Mouse (Mus musculus) heart, postnatal 36 days (tissue): Measurements from ENCODE around the gene Cisd1. TPM values are rescaled to one million over a fixed set of nuclear protein-coding genes. Genes with fewer than 3 reads are reported as not detected.
"Not testable (repeated sequence)": the region's sequence is repeated elsewhere in the genome, so short reads cannot be mapped to it uniquely, and the experiment has no call there.

ENCODE experiments used
- DNase-seq, 2 experiments: peaks; one replicate each; pipeline ENCODE4 v3.0.0; 2021 to 2022
- intact Hi-C: fragments of 180-260 bp; cut with DNase I; formaldehyde crosslinking; loops from one replicate; pipeline ENCODE4 v1.15.1; 2025
- total RNA-seq, 2 experiments: library from RNA; stranded (reverse); gene quantifications; 2 replicates each; pipeline ENCODE4 v1.2.3; 2021

The Cisd1 gene
- total RNA-seq: 100 to 1,000 TPM; 313 to 328 TPM

GRCm38 (mm10) chr10:71344579-71345143 is at the start of gene Cisd1:
Gene Cisd1 (minus strand): TSS chr10:71344954.
- DNase-seq: peak; percentile 92 to 95
- intact Hi-C loops: loop anchor here (5.0 kb wide), 1 partner anchor 107 kb away; the partner anchor contains the start of gene Tfam

- intact Hi-C loops: no loop called here
Measured at GRCm38 (mm10) chr10:71389311-71389710, 44.6 kb upstream of the Cisd1 start.

GRCm38 (mm10) chr10:71384159-71385044 is 39.6 kb upstream of the Cisd1 start:
- intact Hi-C loops: no loop called here
- DNase-seq: no peak

More at GRCm38 (mm10) chr10:71389311-71389710, 44.6 kb upstream of the Cisd1 start:
- no peak for DNase-seq

- intact Hi-C loops, DNase-seq: not testable (repeated sequence)
Measured at GRCm38 (mm10) chr10:71383552-71383924, 38.8 kb upstream of the Cisd1 start.

GRCm38 (mm10) chr10:71382858-71383551 is 38.3 kb upstream of the Cisd1 start:
- DNase-seq: no peak
- intact Hi-C loops: no loop called here

GRCm38 (mm10) chr10:71382109-71382508 is 37.4 kb upstream of the Cisd1 start:
- DNase-seq: no peak
- intact Hi-C loops: no loop called here

- intact Hi-C loops: no loop called here
- no peak for DNase-seq
Measured at GRCm38 (mm10) chr10:71381471-71382033, 36.8 kb upstream of the Cisd1 start.

- intact Hi-C loops: no loop called here
- DNase-seq: no peak
Measured at GRCm38 (mm10) chr10:71380406-71380805, 35.7 kb upstream of the Cisd1 start.

- DNase-seq: no peak
Measured at GRCm38 (mm10) chr10:71376014-71376413, 31.3 kb upstream of the Cisd1 start.

GRCm38 (mm10) chr10:71373706-71374105 is 29.0 kb upstream of the Cisd1 start:
- intact Hi-C loops: no loop called here
- no peak for DNase-seq

More at GRCm38 (mm10) chr10:71376014-71376413, 31.3 kb upstream of the Cisd1 start:
- intact Hi-C loops: no loop called here

- no peak for DNase-seq
- intact Hi-C loops: no loop called here
Measured at GRCm38 (mm10) chr10:71371881-71372280, 27.1 kb upstream of the Cisd1 start.

GRCm38 (mm10) chr10:71369466-71369865 is 24.7 kb upstream of the Cisd1 start:
- DNase-seq: no peak
- intact Hi-C loops: no loop called here

GRCm38 (mm10) chr10:71368128-71368940 is 23.6 kb upstream of the Cisd1 start:
- intact Hi-C loops: no loop called here
- no peak for DNase-seq

- intact Hi-C loops: no loop called here
- DNase-seq: no peak
Measured at GRCm38 (mm10) chr10:71363858-71364257, 19.1 kb upstream of the Cisd1 start.

GRCm38 (mm10) chr10:71363440-71363839 is 18.7 kb upstream of the Cisd1 start:
- no peak for DNase-seq
- intact Hi-C loops: no loop called here

GRCm38 (mm10) chr10:71361836-71362562 is 17.2 kb upstream of the Cisd1 start:
- intact Hi-C loops: no loop called here
- peak; percentile 26 to 37 for DNase-seq

- intact Hi-C loops: no loop called here
- DNase-seq: no peak
Measured at GRCm38 (mm10) chr10:71361044-71361443, 16.3 kb upstream of the Cisd1 start.

GRCm38 (mm10) chr10:71354947-71355346 is 10.2 kb upstream of the Cisd1 start:
- intact Hi-C loops: no loop called here
- DNase-seq: no peak

- intact Hi-C loops: no loop called here
Measured at GRCm38 (mm10) chr10:71353850-71354249, 9.1 kb upstream of the Cisd1 start.

More at GRCm38 (mm10) chr10:71353850-71354249, 9.1 kb upstream of the Cisd1 start:
- DNase-seq: no peak
